Mouse (Mus musculus): Measurements from ENCODE around the gene St6galnac3.

St6galnac3 gene

GRCm38 (mm10) chr3:153148887-153149286, 576.1 kb downstream of the St6galnac3 start:
- DNase-seq (ENCODE audit: low read depth, low spot score) = no peak
